Mouse (Mus musculus): ENCODE measurements around the gene Rnf224.
A peak's percentile ranks its signal among the peaks of the same experiment; 100 is the strongest.

The Rnf224 gene

GRCm38 (mm10) chr2:25255284-25255779 is 18.7 kb upstream of the Rnf224 start, which contains the start of gene Tmem203:
TSS of gene Tmem203 (plus strand) at chr2:25255439.
- peak; percentile 95 to 96 for DNase-seq

GRCm38 (mm10) chr2:25252331-25252730 is 15.7 kb upstream of the Rnf224 start:
- DNase-seq: peak; percentile 33 to 48

DNA sequence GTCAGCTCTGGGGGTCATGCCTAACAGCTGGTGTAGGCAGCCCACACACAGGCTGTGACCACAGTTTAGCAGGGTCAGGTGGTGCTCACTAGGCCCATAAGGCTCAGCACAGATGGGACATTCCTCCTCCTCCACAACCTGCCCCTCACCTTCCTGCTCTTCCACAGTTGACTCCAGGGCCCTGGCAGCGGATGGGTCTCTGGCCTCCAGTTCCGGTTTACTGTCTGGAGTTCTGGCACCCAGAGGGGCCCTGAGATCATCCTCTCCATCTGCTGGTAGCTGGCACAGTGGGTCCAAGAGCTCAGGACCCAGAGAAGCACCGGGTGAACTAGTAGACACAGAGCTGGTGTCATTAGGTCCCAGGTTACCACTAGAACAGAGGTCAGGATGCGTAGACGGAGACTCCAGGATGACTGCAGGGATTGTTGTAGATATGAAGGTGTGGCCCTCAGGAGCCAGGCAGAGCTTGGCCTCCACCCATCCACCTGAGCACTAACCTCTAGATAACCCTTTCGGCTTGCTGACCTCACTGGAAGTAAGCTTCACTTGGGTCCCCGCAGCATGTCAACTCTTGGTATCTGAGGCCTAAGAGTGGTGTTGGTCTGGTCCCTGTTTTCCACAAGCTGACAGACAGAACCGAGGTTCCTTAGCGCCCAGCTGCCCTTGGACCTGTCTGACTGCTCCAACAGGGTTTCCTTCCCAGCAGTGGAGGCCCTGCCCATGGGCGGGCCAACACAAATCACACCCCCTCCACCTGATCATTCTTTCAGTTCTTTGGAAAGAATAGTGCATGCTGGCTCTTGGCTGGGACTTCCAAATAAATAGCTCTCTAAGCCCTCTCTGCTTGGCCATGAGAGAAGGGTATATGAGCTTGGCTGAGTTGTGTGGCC is 9.8 kb upstream of the Rnf224 start, which contains the start of gene AL732309.1:
Gene AL732309.1, minus strand, starts transcription at position 681 of the 890 bp plus-strand sequence.
- DNase-seq: peak in 1 of 2 experiments; percentile 45

DNA sequence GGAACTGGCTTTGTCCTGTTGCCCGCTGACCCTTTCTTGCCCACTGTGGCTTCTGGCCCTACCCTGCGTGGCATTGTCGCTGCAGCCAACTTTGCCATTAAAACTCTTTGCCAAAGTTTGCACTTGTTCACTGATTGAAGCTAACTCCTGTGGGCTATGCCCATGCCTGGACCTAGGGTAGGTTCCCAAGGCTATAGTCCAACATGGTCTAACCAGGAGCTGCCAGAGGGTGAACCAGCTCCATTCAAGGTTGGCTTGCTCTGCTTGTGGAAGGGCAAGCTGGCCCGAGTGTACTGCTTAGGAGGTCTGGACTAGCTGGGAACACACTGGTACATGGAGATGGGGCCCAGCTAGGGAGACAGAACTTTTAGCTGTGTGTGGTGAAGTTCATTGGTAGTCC is 7.6 kb upstream of the Rnf224 start:
- no peak for DNase-seq

DNA sequence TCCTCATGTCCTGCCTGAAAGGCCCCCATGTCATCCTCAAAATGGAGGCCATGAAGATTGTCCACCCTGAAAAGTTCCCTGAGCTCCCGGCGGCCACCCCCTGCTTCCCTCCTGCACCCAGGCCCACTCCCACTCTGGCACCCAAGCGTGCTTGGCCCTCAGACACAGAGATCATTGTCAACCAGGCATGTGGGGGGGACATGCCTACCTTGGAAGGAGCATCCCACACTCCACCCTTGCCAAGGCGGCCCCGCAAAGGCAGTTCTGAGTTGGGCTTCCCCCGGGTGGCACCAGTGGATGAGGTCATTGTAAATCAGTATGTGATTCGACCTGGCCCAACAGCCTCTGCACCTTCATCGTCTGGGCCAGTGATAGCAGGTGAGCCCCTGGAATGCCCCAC is 6.8 kb upstream of the Rnf224 start:
- no peak for DNase-seq

- peak; percentile 63 for DNase-seq
Measured at GRCm38 (mm10) chr2:25242101-25242506, 5.5 kb upstream of the Rnf224 start, which contains the start of the genes Rnf208 and Cysrt1. TSS of gene Rnf208 (plus strand) at chr2:25242255. TSS of gene Cysrt1 (minus strand) at chr2:25242452.

- DNase-seq: no peak
Measured at GRCm38 (mm10) chr2:25241438-25241775, 4.8 kb upstream of the Rnf224 start.

DNA sequence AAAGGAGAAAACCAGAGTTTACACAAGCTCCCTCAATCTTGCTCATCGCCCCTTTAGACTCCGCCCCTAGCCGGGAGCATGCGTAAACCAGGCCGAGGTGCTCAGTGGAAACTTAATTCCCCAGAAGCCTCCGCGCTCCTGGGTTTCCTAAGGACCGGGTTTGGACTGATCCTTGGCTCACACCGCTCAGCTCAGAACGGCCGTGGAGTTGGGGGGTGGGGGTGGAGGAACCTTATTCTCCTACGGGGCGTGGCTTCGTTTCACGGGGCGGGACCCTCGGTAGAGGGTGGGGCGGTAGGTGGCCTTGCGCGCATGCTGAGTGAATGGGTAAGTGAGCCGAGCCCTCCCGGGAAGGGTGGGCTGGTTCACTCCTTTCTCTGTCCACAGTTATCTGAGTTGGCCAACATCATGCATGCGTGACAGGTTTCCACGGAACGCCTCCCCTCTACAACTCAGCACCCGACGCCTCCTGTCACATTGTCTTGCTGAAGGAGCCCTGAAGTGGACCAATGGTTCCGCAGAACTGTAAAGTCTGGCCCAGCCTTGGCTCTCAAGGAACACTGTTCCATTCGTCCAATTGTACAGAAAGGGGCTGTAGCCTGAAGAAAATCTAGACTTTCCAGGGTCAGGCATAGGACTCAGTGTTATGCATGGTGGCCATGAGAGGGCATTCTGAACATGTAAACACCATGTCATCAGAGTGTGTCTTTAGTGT is 4.3 kb upstream of the Rnf224 start:
- peak; percentile 68 to 74 for DNase-seq

GRCm38 (mm10) chr2:25240310-25240709 is 3.7 kb upstream of the Rnf224 start:
- DNase-seq: no peak

DNA sequence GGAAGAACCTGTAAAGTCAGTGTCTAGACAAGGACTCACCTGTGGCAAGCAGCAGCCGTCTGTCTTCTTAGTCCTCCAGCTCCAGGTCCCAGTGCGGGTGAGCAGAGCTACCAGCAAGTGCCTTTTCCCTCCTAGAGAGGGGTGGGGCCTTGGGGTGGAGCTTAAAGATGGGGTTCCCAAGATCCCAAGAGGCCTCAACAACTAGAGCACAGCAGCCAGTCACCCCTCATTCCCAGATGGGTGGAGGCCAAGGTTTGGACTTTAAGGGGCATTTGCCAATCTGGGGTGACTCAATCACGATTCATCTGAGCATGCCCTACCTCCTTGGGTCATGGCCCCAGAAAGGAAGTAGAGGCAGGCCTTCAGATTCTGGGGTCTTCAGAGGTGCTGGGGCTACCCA is 3.2 kb upstream of the Rnf224 start:
- no peak for DNase-seq

- no peak for DNase-seq
Measured at GRCm38 (mm10) chr2:25238106-25238505, 1.5 kb upstream of the Rnf224 start.

DNA sequence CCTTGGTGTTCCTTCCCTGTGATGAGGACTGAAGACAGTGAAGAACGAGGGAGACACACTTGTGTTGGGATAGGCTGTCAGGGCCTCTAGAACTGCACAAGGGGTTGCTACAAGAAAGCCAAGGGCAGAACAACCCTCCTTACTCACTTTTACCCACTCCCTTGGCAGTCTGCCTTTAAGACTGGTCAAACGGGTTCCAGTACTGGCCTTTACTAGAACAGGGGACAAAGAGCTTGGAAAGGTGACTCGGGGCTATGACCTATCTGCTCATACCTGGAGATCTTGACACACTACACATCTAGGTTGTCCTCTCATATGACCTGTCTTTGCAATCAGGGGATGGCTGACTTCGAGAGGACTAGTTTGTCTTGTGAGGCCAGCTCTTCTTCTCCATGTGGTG is 935 bp upstream of the Rnf224 start:
- DNase-seq: no peak

DNA sequence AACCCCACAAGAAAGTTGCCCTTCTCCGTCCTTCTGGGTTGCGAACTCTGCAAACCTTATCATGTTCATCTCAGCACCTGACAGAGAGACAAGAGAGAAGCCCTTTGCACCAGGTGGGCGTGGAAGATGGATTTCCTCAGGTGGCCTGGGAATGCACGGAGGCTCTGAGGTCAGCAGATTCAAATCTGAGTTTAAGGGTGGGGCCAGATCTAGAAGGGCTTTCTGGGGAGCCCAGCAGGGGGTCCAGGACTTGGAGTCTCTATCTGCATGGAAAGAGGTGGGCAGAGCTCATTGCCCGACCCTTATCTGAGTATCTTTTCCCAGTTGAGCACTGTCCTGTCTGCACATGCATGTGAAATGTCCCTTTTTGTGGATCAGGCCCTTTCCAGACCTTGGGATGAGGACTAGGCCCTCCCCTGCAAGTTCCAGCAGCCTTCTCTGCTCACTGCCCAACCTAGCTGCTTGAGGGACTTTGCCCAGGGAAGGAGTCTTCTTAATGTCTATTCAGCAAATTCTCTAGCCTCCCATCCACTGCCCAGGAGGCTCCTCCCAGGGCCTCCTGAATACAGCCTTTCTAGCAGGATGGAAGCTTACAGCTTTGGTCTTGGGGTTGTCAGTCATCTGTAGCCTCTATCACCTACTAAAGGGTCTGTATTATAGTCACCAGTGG is 1.9 kb downstream of the Rnf224 start:
- DNase-seq: no peak

DNA sequence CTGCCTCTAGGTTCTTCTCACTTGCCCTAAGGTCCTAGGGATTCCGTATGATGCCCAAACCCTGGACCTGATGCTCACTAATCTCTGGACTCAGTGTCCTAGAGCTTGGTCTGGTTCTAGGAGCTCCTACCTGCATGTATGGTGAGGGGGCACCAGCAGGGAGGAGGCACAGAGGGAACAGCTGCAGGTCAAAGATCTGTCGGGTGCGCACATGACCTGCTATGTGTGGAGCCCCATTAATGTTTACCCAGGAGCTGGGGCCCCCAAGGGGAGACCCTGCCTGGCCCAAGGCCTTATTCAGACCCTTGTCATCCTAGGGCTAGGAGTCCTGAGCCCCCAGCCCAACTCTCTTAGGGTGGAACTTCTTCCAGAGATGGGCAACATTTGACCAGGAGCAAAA is 2.5 kb downstream of the Rnf224 start, which contains the start of gene Slc34a3:
Gene Slc34a3, minus strand, starts transcription at position 315 of the 400 bp plus-strand sequence.
- DNase-seq: no peak

DNA sequence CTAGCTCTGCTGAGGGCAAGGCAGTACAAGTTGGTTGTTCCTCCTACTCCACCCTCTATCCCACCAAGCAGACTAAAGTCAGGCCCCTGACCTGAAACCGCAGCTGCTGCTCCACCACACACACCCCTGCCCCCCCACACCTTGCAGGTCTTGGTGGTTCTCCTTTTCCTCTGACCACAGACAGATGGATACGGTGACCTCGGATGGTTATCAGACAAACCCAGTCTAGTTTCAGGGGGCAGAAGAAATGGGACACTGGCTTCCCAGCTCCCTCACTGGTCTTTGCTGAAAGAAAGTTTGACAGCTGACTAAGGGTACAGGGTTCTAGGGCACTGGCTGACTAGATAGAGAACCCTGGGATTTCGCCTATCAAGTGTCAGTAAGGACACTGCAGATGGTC is 3.2 kb downstream of the Rnf224 start:
- no peak for DNase-seq

DNA sequence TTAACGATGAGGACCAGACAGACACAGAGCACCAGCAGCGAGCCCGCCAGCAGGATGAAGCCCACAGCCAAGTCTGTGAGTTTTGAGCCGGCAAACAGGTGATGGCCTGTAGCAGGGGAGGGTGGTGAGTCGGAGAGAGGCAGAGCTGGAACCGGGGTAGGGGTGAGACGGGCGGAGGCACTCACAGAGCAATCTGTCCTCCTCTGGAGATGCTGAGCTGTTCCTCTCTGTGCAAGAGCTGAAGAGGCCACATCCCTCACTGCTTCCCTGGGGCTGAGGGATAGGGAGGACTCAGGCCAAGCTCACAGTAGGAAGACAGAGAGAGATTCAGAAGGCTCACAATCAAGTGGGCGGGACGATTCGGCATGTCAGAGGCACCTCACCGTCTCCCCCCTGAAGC is 5.5 kb downstream of the Rnf224 start:
- no peak for DNase-seq

DNA sequence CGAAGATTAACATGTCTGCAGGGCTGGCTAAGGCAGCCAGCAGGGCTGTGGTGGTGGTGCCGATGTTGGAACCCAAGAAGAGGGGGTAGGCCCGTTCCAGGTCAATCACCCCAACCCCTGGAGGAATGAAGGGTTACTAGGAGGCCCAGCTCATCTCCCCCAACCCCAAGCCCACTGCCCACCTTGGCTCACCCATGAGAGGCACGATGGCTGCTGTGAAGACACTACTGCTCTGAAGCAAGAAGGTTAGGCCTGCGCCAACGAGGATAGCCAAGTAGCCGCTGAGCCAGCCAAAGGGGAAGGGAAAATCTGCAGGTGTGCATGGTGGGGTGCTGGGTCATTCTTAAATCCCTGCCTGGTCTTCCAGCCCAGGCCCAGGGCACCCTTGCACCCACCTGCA is 6.0 kb downstream of the Rnf224 start:
- DNase-seq: no peak

DNA sequence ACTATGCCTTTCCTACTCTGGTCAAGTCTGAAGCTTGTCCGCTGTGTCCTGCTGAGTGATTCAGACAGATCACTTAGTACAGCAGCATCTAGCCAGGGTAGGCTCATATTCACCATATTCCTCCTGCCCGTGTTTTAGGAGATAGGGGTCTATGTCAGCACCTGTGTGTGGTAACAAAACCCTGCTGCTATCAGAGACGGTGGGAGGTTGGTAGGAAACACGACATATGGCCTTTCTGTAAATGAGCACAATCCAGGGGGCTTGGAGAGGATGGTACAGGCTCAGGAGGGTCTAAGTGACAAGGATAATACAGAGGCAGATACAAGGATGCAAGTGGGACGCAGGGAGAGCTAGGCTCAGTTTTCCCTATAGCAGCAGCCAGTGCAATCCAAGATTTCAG is 7.0 kb downstream of the Rnf224 start:
- no peak for DNase-seq

DNA sequence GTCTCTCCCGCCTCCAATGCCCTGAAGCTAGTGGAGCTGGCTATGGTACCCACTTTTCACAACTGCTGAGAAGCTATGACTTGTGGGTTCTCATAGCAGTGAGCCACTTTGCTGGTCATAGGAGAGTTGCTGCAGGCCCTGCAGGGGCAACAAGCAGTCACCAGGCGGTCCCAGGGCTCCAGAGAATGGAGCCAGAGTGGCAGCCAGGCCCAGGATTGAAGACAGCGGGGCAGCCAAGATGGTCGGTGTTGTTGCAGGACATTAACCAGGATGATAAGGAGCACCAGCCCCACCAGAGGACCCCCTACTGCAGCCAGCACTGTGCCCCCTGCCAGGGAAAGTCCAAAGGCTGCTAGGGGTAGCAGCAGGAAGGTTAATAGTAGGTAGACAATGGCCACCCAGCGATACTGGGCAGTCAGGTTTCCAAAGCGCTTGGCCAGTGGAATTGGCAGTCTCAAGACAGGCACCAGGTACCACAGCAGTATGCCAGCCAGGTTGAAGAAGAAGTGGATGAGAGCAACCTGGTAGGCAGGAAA is 7.5 kb downstream of the Rnf224 start:
- peak in 1 of 2 experiments; percentile 26 for DNase-seq

DNA sequence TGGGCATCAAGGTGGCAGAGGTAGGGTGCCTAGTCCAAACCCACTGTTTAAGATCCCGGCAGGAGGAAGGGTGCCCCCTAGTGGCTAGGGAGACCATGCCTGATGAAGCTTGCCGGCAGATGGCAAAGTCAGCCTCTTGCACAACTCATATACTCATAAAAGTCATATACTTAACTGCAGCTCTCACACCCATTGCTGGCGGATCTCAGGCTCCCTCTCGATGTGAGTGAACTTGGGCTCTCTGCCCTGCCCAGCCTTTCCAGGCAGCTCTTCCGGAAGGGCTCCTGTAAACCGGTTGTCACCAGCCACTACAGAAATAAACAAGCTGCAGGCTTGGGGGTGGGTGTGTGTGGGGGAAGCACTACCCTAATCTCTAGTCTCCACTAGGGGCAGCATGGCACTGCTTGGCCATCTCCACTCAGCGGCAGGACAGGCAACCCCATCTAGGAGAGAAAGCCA is 8.1 kb downstream of the Rnf224 start:
- peak; percentile 91 to 94 for DNase-seq

- DNase-seq: no peak
Measured at GRCm38 (mm10) chr2:25227406-25227805, 9.2 kb downstream of the Rnf224 start.

- peak; percentile 33 to 63 for DNase-seq
Measured at GRCm38 (mm10) chr2:25226864-25227263, 9.7 kb downstream of the Rnf224 start.

Data from cerebellum, postnatal 10 days (tissue).